Mouse (Mus musculus): ENCODE results near the gene Kncn.

DNA sequence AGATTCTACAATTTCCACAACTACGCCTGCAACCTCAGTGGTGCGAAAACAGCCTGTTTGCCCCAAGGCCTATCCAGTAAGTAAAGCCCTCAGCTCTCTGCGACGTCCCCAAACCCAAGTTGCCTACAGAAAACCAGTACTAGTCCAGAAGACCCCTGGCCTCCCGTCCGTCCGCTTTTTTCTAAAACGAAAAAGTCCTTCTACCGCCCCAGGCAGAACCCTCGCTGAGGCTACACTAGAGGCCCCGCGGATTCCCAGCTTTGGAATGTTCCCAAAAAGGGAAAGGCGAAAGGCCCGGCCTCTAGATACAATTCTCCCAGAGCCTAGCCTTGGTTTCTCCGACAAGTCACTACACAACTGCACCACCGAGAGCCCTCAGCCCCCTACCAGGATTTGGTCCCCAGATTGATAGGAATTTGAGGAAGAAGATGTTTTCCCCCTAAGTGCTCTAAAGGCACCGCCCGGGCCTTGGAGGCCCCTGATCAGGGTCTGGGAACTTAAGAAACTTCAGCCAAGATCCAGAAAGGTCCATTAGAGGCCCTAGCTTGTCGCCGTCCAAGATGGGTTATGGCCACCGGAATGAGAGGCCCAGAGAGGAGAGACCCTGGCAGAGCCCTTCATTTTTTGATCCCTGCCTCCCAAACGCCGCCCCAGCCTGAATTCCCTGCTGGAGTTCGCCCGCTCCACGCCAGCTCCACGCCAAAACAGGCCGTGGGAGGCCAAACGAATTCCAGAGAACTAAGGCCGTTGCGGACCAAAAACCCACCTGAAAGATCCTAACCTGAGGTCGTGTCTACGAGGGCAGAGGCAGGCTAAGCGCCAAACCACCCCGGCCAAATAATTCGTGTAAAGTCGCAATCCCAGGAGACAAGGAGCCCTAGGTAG lies 54.3 kb downstream of the Kncn start:
- TF ChIP-seq EP300 (IDR thresholded peaks at IDR 0.05; ENCODE audit: low read depth) (no peak), CTCF (IDR thresholded peaks at IDR 0.05; ENCODE audit: low read depth) (no peak)

Measured in liver, postnatal 0 days (tissue).